In the genomic region with DNA sequence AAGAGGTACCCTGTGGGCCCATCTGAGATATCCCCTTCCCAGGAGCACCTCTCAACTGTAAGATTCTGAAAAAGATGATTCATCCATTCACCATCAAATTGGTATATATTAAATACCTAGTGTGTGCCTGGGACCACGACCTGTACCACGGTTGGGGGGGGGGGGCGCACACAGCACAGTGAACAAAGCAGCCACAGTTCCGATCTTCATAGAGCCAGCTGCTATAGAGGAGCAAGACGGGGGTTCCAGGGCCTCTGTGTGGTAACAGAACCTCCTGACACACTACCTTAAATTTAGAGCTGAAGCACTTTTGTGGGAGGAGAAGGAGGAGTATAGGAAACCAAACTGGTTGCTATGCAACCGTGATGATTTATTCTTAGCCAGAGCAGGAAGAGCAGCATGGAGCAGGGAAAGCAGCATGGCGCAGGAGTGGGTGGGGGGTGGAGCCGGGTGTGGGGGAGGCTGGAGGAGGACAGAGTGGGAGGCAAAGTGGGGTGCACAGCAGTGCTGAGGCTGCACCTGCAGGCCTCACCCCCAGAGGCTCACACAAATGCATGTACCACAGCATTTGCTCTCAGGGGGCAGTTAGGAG, we compare ENCODE assay signal across 9 mouse cellular contexts.
DNase-seq lines count a peak whose midpoint lies in the region; ATAC-seq and TF ChIP-seq lines count a peak whose summit lies in the region.
"Had no signal": no experiment of that assay in that cellular context is flagged by ENCODE, and none has a peak within 500 bp of the region (broad histone marks: within the 10 kb centered on the region; RNA-seq: fewer than 3 reads in every experiment).

No protein-coding gene starts in this region.

- H3K36me3 ChIP-seq in lung, embryonic 14.5 days (ENCODE audit: insufficient read depth), result no peaks in the 10 kb centered on the region
- H3K36me3 ChIP-seq in forebrain, postnatal 0 days (ENCODE audit: insufficient read depth), result no peaks in the 10 kb centered on the region
- H3K36me3 ChIP-seq in midbrain, embryonic 16.5 days (ENCODE audit: control insufficient read depth, insufficient read depth, low read length), result no peaks in the 10 kb centered on the region
- H3K36me3 ChIP-seq: liver, embryonic 15.5 days had no signal

- H3K27ac ChIP-seq in lung, embryonic 14.5 days (ENCODE audit: low read depth), result no peak overlapping the region
- peak overlapping the region; percentile 82 for H3K27ac ChIP-seq in forebrain, postnatal 0 days (ENCODE audit: low read depth, low read length)
- H3K27ac ChIP-seq in midbrain, embryonic 16.5 days (ENCODE audit: low read length), result peak overlapping the region; percentile 71
- H3K27ac ChIP-seq: liver, embryonic 15.5 days had no signal

- no peaks in the 10 kb centered on the region for H3K27me3 ChIP-seq in lung, embryonic 14.5 days (ENCODE audit: insufficient read depth, low read length)
- no peaks in the 10 kb centered on the region for H3K27me3 ChIP-seq in forebrain, postnatal 0 days (ENCODE audit: insufficient read depth, low read length)
- H3K27me3 ChIP-seq in midbrain, embryonic 16.5 days (ENCODE audit: control insufficient read depth, insufficient read depth, low read depth, low read length), result no peaks in the 10 kb centered on the region

- H3K9me3 ChIP-seq in lung, embryonic 14.5 days (ENCODE audit: low read depth, low read length), result no peaks in the 10 kb centered on the region
- no peaks in the 10 kb centered on the region for H3K9me3 ChIP-seq in forebrain, postnatal 0 days (ENCODE audit: low read length)
- H3K9me3 ChIP-seq in midbrain, embryonic 16.5 days (replicated peaks; ENCODE audit: control insufficient read depth, low read length, poor library complexity, severe bottlenecking), result no peaks in the 10 kb centered on the region
- H3K9me3 ChIP-seq: liver, embryonic 15.5 days had no signal

- ATAC-seq in lung, embryonic 14.5 days (ENCODE audit: insufficient read depth), result peak; percentile 52; the same call in 1 of the 2 replicates
- peak; percentile 96 for ATAC-seq in forebrain, postnatal 0 days
- ATAC-seq in midbrain, embryonic 16.5 days, result peak; percentile 84

- H3K4me1 ChIP-seq in lung, embryonic 14.5 days (ENCODE audit: insufficient read depth), result peaks cover 18% of the 10 kb centered on the region; the same call in 1 of the 2 replicates
- peaks cover 54% of the 10 kb centered on the region for H3K4me1 ChIP-seq in forebrain, postnatal 0 days (ENCODE audit: insufficient read depth)
- peaks cover 83% of the 10 kb centered on the region for H3K4me1 ChIP-seq in midbrain, embryonic 16.5 days (ENCODE audit: control insufficient read depth, insufficient read depth, low read length)
- H3K4me1 ChIP-seq: liver, embryonic 15.5 days had no signal

- no peak overlapping the region for H3K9ac ChIP-seq in lung, embryonic 14.5 days
- H3K9ac ChIP-seq in forebrain, postnatal 0 days, result peak overlapping the region; percentile 25; the same call in 1 of the 2 replicates
- no peak overlapping the region for H3K9ac ChIP-seq in midbrain, embryonic 16.5 days (ENCODE audit: low read depth, low read length)
- H3K9ac ChIP-seq: liver, embryonic 15.5 days had no signal

- WGBS in lung, embryonic 14.5 days, result 42% methylated on average over 8 of the region's 8 CpGs
- WGBS in forebrain, postnatal 0 days, result 23% methylated on average over 8 of the region's 8 CpGs
- 29% methylated on average over 8 of the region's 8 CpGs for WGBS in midbrain, embryonic 16.5 days

- peak; percentile 60 for DNase-seq in lung, embryonic 14.5 days
- DNase-seq in lung, postnatal 14 days, result no peak
- peak; percentile 79 for DNase-seq in forebrain, postnatal 0 days
- DNase-seq in layer of hippocampus, adult 18-20 months (ENCODE audit: low spot score in 2 of 2), result peak; percentile 69 to 87
- no peak for DNase-seq in yolk sac, embryonic 10.5 days (ENCODE audit: low spot score)
- DNase-seq in spleen, postnatal 36 days (ENCODE audit: low spot score in 2 of 2), result no peak
- no peak for DNase-seq in lung, postnatal 4 days

- H3K4me3 ChIP-seq in lung, embryonic 14.5 days (ENCODE audit: low read depth, low read length), result no peak overlapping the region
- no peak overlapping the region for H3K4me3 ChIP-seq in forebrain, postnatal 0 days (ENCODE audit: low read depth, low read length)
- no peak overlapping the region for H3K4me3 ChIP-seq in midbrain, embryonic 16.5 days (ENCODE audit: low read depth, low read length)
- H3K4me3 ChIP-seq: liver, embryonic 15.5 days had no signal

- H3K4me2 ChIP-seq in lung, embryonic 14.5 days, result no peak overlapping the region
- H3K4me2 ChIP-seq in forebrain, postnatal 0 days (ENCODE audit: low read depth), result peak overlapping the region; percentile 39
- H3K4me2 ChIP-seq in midbrain, embryonic 16.5 days (ENCODE audit: low read length), result peak overlapping the region; percentile 45
- H3K4me2 ChIP-seq: liver, embryonic 15.5 days had no signal

- no peak for TF ChIP-seq CTCF in lung, embryonic 14.5 days (IDR thresholded peaks at IDR 0.05; ENCODE audit: low read depth)
- no peak; the same call in 1 of the 2 replicates for TF ChIP-seq CTCF in forebrain, postnatal 0 days (IDR thresholded peaks at IDR 0.05; ENCODE audit: low read depth)

Comparison
In these comparisons a context has a peak if more than half of its experiments do, and no peak if none do; other contexts are left out.
1. DNase-seq: peak in lung, embryonic 14.5 days (single experiment), forebrain, postnatal 0 days (single experiment) and layer of hippocampus, adult 18-20 months (2 of 2); none in lung, postnatal 14 days (single experiment), yolk sac, embryonic 10.5 days (single experiment), spleen, postnatal 36 days (0 of 2) and lung, postnatal 4 days (0 of 2).
2. Peak in every context shown above with its lines, with median percentiles within 50 percentile points of each other: ATAC-seq.